Mouse (Mus musculus) right cerebral cortex, postnatal 14 days (tissue): Measurements from ENCODE around the gene Fli1.

Experiments
- DNase-seq: peaks from one replicate; pipeline ENCODE4 v3.0.0; 2022

The Fli1 gene

GRCm38 (mm10) chr9:32521331-32521730 is 21.3 kb downstream of the Fli1 start:
- no peak for DNase-seq

DNA sequence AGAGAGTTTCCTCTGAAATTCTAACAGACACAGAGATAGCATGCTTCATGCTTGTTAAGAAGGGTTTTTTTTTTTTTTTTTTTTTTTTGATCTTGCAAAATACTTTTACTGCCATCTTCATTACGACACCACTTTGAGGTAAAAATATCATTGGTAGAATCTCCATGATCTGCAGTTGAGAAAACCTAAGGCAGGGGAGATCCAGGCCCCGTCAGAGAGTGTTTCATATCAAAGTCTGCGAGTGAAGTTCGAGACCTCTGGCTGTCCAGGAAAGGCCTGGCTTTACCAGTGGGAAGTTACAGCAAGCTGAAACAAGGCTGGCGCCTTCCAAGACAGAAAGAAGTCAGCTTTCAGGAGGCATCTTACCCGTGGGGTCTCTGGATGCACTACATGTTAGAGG is 21.8 kb downstream of the Fli1 start:
- no peak for DNase-seq

DNA sequence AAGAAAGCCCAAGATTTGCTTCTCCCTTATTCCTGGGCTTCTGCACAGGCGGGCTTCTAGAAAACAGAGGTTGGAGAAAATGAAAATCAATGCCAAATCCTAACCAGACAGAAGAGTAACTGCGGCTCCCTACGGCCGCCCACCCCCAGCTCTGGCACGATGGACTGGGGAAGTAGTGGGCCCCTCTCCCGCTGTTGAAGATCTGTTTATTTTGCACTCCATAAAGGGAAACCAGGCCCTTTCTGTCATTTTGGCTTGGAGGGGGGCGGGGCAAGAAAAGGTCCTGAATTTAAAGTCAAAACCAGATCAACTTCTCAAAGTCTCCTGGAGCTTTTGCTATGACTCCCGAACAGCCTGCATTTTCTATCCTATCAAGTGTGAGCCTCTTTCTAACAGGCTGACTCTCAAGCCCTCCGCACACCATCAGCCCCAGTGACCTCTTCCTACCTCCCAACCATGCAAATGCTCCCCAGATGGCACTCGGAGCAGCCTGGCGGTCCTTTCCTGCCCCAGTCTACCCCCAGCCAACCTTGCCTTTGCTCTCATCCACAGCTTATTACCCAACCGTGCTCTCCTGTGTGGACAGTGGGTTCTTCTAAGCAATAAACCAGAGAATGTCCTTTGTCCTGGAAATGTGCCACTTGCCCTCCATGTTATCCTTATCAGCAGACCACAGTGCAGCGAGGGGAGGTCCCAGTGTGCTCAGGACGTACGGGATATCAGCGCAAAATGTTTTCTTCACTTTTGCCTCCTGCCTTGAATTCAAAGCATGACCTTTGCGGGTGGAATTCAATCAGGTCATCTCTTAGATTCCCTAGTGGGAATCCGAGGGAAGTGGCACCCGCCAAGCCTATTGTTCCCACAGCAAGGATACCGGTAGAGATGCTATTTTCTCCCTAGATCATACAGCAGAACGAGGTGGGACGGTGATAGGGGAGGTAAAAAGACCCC is 23.3 kb downstream of the Fli1 start:
- no peak for DNase-seq

DNA sequence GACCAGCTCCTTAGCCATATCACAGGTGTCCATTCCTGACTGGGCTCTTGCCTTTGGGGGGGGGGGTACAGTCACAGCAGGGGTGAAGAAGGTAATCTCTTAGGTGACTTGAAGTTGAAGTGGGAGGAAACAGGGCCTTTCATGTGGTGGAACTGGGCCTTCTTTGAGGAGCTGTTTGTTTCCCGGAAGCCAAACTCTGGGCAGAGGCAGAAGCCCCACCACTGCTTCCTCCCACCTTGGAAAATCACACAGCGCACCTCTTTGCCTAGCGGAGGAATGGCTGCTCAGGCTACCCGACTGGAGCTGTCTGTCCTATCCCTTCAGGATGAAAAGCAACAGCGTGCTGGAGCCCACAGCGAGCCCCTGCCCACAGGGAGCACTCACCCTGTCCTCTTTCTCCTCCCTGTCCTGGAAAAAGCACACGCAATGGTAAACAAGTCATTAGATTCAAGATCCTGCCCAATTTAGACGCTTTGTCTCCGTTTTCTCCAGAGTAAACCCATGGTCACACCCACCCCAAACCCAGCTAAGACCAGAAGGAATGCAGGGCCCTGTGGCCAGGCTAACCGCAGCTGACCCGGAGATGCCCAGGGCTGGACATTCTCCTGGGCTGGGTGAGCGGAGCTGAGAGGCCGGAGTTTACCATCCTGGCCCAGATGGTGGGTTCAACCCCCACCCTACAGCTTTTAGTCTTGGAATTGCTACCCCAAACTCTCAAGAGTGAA is 24.1 kb downstream of the Fli1 start:
- no peak for DNase-seq

DNA sequence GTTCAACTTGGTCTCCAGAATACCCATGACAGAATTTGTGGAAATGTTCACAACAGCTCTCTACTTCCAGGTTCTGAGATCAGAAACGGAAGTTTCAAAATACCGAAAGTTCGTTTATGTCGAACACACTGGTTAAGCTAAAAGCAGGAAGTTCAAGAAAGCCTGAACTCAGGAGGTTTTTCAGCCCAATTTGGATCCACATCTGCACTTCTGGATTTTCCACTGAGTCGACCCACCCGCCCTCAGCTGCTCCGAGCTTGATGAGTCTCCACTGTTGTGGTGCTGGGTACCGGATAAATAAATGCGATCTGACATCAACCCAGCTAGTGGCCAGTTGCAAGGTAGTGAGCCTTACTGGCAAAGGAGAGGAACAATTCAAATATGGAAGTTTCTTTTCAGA is 26.0 kb downstream of the Fli1 start:
- DNase-seq: no peak

DNA sequence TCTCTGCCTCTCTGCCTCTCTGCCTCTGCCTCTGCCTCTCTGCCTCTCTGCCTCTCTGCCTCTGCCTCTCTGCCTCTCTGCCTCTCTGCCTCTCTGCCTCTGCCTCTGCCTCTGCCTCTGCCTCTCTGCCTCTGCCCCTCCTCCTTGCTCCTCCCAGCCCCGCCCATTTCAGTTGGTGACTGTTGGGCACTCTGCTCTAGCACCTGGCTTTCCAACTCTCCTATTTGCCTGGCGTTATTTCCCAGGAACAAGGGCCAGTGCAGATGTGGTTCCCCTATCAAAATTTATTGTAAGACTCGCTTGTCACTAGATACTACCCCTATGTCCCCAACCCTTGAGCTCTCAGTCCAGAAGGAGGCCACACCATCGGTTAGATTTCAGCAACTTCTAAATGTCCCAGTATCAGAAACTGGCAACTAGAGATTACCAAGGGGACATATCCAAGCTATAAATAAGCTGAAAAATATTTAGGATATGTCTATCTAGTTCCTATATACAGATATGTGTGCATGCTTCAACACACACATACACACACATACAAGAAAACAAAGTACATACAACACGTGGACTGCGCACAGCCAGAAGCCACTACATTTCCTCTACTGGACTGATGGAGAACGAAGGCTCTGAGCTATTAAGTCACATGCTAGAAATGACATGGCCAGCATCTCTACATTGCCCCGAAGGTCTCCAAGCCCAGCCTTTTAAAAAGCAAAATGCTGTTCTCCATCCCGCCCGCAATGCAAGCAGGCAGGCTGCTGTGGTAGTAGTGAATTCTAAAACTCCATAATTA is 26.6 kb downstream of the Fli1 start:
- no peak for DNase-seq

- no peak for DNase-seq
Measured at GRCm38 (mm10) chr9:32514406-32515058, 28.1 kb downstream of the Fli1 start.

DNA sequence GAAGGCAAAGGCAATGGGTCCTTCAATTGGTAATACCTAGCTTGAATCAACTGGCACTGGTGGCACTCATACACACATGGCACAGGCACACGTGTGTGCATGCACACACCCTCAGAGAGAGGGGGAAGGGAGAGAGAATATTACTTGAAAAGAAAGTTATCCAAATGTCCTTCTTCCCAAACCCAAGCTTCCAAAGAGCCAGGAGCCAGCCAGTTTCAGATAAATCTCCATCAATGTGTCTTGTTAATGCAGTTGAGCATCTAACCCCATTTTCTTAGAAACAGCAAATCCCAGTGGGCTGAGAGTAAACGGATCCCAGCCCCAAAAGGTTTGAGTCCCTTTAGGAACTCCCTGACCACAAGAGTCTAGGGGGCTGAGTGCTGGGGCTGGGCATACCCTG is 29.2 kb downstream of the Fli1 start:
- no peak for DNase-seq

GRCm38 (mm10) chr9:32510454-32511263 is 32.0 kb downstream of the Fli1 start:
- DNase-seq: no peak

GRCm38 (mm10) chr9:32509706-32510156 is 32.9 kb downstream of the Fli1 start:
- DNase-seq: no peak

- DNase-seq: peak; percentile 20
Measured at GRCm38 (mm10) chr9:32508648-32509047, 34.0 kb downstream of the Fli1 start.

GRCm38 (mm10) chr9:32508118-32508517 is 34.5 kb downstream of the Fli1 start:
- DNase-seq: no peak

DNA sequence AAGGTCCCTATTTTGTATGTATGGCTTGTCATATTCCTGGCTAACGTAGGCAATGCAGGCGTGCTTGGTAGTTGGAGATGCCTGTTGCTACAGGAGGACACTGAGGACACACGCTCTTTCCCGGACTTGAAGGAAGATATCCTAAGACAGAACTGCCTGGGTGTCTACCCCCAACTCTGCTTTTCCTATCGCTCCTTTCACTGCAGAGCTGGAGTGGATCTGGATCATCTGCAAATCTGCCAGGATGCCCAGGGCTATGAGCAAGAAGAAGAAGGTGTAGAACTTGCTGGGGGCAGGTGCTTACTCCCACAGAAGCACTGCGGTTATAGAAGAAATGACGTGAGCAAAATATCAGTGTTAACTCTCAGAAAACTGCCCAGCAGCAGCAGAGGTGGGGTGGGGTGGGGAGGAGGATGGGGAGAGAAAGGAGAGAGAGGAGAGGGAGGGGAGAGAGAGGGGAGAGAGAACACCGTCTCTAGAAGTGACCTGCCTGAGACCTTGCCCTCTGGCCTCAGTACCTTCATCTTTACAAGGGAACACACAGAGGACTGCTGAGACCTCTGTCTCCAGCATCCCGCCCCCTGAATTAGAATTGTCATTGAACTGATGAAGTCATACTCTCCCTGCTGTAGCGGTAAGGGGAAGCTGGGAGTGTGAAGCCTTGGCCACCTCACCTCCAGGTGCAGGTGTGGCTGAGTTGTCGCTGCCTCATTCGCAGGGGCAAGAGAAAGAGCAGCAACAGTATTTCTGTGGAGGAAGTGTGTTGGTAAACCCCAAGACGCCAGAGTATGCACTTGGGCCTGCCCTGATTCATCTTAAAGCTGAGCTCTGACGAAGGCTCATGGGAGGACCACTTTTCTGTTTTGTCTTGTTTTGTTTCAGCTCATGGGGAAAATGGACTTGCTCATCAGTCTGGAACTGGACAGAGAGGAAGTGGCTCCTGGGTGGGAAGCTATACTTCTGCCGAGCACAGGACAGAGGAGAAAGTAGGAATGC is 35.5 kb downstream of the Fli1 start:
- DNase-seq: no peak

- no peak for DNase-seq
Measured at GRCm38 (mm10) chr9:32506161-32506560, 36.5 kb downstream of the Fli1 start.

- no peak for DNase-seq
Measured at GRCm38 (mm10) chr9:32505460-32506075, 37.1 kb downstream of the Fli1 start.

DNA sequence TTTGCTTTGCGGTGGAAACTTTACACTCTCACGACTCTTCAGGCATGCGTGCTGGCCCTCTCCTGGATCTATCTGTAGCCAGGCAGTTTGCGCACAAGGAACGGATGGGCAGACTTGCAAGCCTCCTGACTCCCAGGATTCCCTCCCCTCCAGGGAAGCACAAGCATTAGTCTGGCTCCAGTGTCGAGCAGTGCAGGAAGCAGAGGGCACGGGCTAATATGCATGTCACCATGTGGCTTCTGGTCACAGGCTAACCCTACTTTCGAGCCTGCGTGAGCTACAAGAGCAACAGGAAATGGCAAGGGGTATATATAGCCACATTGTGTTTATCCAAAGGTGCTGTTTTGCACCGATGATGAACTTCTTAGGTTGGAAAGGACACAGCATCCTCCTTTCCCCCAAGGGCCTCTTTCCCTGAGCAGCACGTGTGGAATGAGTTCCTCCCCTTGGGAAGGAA is 38.6 kb downstream of the Fli1 start:
- no peak for DNase-seq

DNA sequence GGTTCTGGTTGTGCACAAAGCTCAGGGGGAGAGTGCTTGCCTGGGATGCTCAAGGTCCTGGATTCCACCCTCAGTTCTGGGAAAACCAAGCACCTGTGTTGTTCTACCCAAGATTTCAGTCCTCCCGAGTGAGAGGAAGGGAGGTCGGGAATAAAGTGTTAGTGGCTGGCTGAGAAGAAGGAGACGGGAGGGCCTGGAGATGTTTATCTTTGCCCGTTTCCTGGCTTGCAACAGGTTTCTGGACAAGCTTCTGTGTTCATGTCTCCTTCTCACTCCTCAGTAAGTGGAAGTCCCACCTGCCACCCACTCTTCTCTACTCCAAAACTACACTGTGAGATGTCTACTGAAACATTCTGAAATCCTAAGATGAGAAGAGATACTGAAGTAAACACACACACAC is 39.2 kb downstream of the Fli1 start:
- DNase-seq: no peak

DNA sequence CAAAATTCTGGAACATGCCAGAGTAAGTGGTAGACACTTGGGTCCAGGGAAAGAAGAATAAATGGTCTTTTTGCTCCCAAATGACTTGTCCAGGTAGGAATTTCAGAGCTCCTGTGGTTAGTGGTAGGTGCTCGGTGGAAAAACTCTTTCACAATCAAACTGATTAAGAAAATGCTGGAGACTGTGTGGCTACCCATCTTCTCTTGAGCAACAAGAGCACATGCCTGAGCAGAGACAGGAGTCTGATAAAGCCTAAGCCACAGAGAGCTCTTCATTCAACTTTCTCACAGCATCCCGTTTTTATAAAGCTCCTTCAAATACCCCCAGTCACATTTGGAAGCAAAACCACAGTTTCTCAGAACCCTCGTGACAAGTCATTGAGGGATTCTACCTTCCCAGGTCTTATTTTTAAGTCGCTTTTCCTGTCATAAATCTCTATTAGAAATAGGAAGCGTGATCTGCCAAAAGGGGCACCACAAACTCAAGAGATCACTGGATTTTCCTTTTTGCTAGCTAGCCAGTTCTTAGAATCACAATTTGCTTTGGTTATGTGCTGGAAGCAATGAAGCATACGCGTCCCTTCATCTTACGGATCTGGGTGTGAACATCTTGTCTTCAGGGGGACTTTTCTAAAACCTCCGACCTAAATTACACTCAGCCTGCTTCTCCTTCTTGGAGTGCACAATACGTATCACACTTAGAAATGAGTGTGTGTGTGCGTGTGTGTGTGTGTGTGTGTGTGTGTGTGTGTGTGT is 40.2 kb downstream of the Fli1 start:
- DNase-seq: no peak

DNA sequence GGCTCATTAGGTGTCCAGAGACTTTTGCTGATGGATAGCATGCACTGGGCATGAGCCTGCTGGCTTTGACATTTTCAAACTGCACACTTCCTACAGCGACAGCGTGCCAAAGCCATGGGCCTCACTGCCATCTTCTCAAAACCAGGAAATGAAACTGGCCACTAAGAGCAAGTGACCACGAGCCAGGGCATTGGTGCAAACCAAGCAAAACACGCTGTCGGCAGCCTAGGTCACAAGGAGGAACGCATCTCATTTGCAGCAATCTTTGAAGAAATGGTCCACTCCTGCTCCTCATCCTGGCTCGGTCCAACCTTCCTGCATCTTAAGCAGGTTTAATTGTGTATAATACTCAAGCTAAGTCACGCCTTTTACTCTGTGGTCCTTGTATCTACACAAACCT is 41.8 kb downstream of the Fli1 start:
- no peak for DNase-seq
